Mouse (Mus musculus): ENCODE data around the gene Angptl2. TPM values are rescaled to one million over a fixed set of nuclear protein-coding genes. Genes with fewer than 3 reads are reported as not detected.

Gene Angptl2
- polyA plus RNA-seq, 1 experiment: 116 TPM

GRCm38 (mm10) chr2:33245350-33245749 lies 29.5 kb downstream of the Angptl2 start:
- H3K4me1 ChIP-seq (ENCODE audit: control insufficient read depth, insufficient read depth, low read length): no peaks in the 10 kb centered on the region
- H3K27ac ChIP-seq (ENCODE audit: insufficient read depth, low read length): no peak overlapping the region
- no peak overlapping the region for H3K4me3 ChIP-seq (ENCODE audit: insufficient read depth, low read length)
- TF ChIP-seq POLR2A (IDR thresholded peaks at IDR 0.05; ENCODE audit: low read depth, low read length) (no peak), CTCF (IDR thresholded peaks at IDR 0.05; ENCODE audit: borderline replicate concordance, insufficient read depth, low read length) (no peak)

GRCm38 (mm10) chr2:33246841-33247240 lies 31.0 kb downstream of the Angptl2 start:
- Histone ChIP-seq H3K4me1 (ENCODE audit: control insufficient read depth, insufficient read depth, low read length) (no peaks in the 10 kb centered on the region), H3K4me3 (ENCODE audit: insufficient read depth, low read length) (no peak overlapping the region), H3K27ac (ENCODE audit: insufficient read depth, low read length) (no peak overlapping the region)
- TF ChIP-seq POLR2A (IDR thresholded peaks at IDR 0.05; ENCODE audit: low read depth, low read length) (no peak), CTCF (IDR thresholded peaks at IDR 0.05; ENCODE audit: borderline replicate concordance, insufficient read depth, low read length) (no peak)

DNA sequence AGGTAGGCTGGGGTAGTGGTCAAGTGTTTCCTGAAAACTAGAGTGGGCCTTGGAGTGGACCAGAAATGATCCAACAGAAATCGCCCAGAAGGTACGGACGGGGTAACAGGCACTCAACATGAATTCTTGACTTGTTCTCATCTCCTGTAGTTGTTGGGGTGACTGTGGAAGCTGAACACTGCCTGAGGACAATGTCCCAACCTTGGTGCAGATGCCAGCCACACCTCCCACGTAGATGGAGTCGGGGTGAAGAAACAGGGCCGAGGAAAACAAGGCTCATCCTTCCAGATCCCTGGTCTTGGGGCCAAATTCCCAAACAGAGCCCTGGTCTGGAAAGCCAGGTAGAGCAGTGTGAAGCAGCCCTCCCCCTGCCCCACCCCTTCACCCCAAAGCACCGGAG lies 32.7 kb downstream of the Angptl2 start:
- TF ChIP-seq CTCF (IDR thresholded peaks at IDR 0.05; ENCODE audit: borderline replicate concordance, insufficient read depth, low read length): no peak
- TF ChIP-seq POLR2A (IDR thresholded peaks at IDR 0.05; ENCODE audit: low read depth, low read length): no peak
- Histone ChIP-seq H3K4me3 (ENCODE audit: insufficient read depth, low read length) (no peak overlapping the region), H3K4me1 (ENCODE audit: control insufficient read depth, insufficient read depth, low read length) (no peaks in the 10 kb centered on the region), H3K27ac (ENCODE audit: insufficient read depth, low read length) (no peak overlapping the region)

DNA sequence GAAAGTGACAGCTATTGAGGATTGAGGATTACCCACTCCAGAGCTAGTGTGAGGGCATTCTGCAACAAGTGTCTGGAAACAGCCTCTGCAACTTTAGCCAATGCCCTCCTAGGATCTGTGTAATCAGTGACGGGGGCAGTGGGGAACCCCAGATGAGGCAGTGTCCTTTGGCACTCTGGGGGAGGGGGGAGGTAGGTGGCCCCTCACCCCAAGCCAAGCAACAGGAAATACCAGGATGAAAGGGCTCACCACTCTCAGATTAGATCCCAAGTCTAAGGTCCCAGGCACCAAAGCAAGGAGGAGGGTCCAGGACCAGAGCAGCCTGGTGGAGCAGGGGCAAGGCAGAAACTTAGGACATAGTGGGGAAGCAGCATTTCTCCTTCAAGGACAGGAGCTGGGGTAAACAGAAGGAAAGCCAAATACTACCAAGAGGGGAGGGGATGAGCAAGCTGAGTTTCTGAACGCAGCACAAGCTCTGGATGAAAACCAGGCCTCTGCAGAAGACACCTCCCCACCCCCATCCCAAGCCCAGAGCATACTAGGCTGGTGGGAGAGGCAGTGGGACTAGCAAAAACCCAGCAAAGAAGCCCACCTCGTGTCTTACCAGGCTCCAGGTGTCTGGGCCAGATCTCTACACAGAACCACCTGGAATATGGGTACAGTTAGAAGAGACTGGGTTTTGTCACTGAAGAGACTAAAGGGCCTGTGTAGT lies 34.2 kb downstream of the Angptl2 start:
- H3K27ac ChIP-seq (ENCODE audit: insufficient read depth, low read length): no peak overlapping the region
- no peaks in the 10 kb centered on the region; the same call in 1 of the 2 replicates for H3K4me1 ChIP-seq (ENCODE audit: control insufficient read depth, insufficient read depth, low read length)
- no peak overlapping the region for H3K4me3 ChIP-seq (ENCODE audit: insufficient read depth, low read length)
- TF ChIP-seq POLR2A (IDR thresholded peaks at IDR 0.05; ENCODE audit: low read depth, low read length) (no peak), CTCF (IDR thresholded peaks at IDR 0.05; ENCODE audit: borderline replicate concordance, insufficient read depth, low read length) (no peak)

GRCm38 (mm10) chr2:33252751-33253150 lies 36.9 kb downstream of the Angptl2 start:
- H3K4me3 ChIP-seq (ENCODE audit: insufficient read depth, low read length): no peak overlapping the region
- TF ChIP-seq POLR2A (IDR thresholded peaks at IDR 0.05; ENCODE audit: low read depth, low read length) (no peak), CTCF (IDR thresholded peaks at IDR 0.05; ENCODE audit: borderline replicate concordance, insufficient read depth, low read length) (no peak)
- no peaks in the 10 kb centered on the region; the same call in 1 of the 2 replicates for H3K4me1 ChIP-seq (ENCODE audit: control insufficient read depth, insufficient read depth, low read length)
- H3K27ac ChIP-seq (ENCODE audit: insufficient read depth, low read length): no peak overlapping the region

DNA sequence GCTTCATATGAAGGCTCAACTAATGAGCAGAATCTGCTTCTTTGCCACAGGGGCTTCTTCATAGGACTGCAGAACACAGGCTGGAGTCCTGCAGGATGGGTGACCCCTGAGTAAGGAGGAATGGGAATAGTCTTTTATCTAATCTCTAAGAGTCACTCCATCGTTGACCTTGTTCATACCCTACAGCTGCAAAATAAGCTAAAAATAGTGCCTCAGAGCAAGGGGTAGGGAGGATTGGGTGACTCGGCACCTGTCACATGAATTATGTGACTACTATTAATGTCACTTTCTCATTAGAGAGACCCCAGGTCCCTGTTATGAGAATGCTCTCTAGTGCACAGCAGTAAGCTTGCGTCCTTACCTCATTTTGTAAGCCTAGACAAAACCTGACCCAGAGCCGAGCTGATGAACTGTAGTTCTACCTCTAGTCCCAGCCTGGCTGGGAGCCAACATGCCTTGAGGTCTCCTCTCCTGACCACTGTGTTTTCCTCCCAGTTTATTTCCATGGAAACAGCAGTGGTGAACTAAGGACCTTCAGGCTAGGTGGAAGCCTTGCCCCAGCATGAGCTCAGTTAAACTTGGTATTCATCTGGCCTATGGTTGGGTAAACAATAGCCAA lies 37.8 kb downstream of the Angptl2 start:
- H3K4me1 ChIP-seq (ENCODE audit: control insufficient read depth, insufficient read depth, low read length): no peaks in the 10 kb centered on the region; the same call in 1 of the 2 replicates
- H3K27ac ChIP-seq (ENCODE audit: insufficient read depth, low read length): no peak overlapping the region
- TF ChIP-seq POLR2A (IDR thresholded peaks at IDR 0.05; ENCODE audit: low read depth, low read length) (no peak), CTCF (IDR thresholded peaks at IDR 0.05; ENCODE audit: borderline replicate concordance, insufficient read depth, low read length) (no peak)
- H3K4me3 ChIP-seq (ENCODE audit: insufficient read depth, low read length): no peak overlapping the region

DNA sequence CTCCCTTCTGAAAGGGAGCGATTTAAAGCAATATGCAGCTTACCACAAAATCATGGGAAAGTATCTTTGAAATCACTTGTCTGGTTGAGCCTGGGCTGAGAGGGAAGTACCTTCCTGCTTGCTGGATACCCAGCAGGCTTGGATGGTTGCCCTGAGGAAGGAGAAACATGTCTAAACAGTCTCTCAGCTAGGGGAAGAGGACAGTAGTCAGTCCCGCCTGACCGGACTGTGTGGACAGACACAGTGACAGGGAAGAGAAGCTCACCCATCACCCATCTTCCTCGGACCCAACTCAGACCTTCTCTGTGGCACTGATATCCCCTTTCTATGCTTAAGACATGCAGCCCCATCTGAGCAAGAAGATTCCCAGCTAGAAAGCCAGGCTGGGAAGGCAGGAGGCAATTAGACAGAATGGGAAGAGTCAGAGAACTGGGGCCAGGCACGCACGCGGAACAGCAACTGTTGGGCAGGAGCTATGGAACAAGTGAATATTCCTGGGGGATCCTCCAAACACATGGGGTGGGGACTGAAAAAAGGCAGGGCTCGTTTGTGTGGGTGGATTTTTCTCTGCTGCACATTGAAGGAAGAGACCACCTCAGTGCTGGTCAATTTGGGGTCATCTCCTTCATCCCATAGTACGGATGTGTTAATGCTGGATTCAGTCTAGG lies 38.6 kb downstream of the Angptl2 start:
- no peaks in the 10 kb centered on the region; the same call in 1 of the 2 replicates for H3K4me1 ChIP-seq (ENCODE audit: control insufficient read depth, insufficient read depth, low read length)
- no peak overlapping the region for H3K27ac ChIP-seq (ENCODE audit: insufficient read depth, low read length)
- TF ChIP-seq POLR2A (IDR thresholded peaks at IDR 0.05; ENCODE audit: low read depth, low read length) (no peak), CTCF (IDR thresholded peaks at IDR 0.05; ENCODE audit: borderline replicate concordance, insufficient read depth, low read length) (no peak)
- no peak overlapping the region for H3K4me3 ChIP-seq (ENCODE audit: insufficient read depth, low read length)

DNA sequence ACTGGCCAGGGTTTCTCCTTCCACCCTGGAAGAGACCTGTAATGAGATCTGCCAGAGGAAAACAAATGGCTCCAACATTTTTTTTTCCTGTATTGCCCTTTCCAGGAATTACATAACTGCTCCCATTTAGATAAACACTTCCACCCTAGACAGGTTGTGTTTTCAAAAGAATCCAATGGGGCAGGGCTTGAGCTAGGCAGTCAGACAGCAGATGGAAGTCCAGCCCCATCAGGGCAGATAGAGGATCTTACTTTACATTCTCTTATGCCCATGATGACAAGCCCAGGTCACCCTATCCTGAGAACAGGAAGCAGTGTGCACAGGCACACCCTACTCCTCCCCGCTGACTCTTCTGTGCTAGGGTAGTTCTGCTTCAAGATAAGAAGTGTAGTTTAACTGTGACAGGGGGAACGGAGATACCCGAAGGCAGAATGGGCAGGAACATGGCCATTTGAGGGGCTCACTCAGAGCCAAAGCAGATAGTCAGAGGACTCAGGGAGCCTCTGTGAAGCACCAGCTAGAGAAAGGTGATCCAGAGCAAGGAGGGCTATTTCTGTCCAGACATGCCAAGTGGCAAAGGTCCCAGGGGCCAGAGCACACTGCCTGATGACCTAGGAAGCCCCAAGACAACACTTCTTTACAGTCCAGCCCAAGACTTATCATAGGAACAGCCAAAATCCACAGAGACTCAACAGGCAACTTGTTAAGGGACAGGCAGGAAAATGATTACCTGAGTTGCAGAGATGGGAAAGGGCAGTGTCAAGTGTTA lies 41.1 kb downstream of the Angptl2 start:
- TF ChIP-seq POLR2A (IDR thresholded peaks at IDR 0.05; ENCODE audit: low read depth, low read length) (no peak), CTCF (IDR thresholded peaks at IDR 0.05; ENCODE audit: borderline replicate concordance, insufficient read depth, low read length) (no peak)
- H3K4me3 ChIP-seq (ENCODE audit: insufficient read depth, low read length): no peak overlapping the region

GRCm38 (mm10) chr2:33260772-33261171 lies 44.9 kb downstream of the Angptl2 start:
- no peak for TF ChIP-seq CTCF (IDR thresholded peaks at IDR 0.05; ENCODE audit: borderline replicate concordance, insufficient read depth, low read length)
- no peak for TF ChIP-seq POLR2A (IDR thresholded peaks at IDR 0.05; ENCODE audit: low read depth, low read length)
- Histone ChIP-seq H3K4me3 (ENCODE audit: insufficient read depth, low read length) (no peak overlapping the region), H3K4me1 (ENCODE audit: control insufficient read depth, insufficient read depth, low read length) (no peaks in the 10 kb centered on the region), H3K27ac (ENCODE audit: insufficient read depth, low read length) (no peak overlapping the region)

More for the DNA sequence above, 41.1 kb downstream of the Angptl2 start:
- Histone ChIP-seq H3K27ac (ENCODE audit: insufficient read depth, low read length) (no peak overlapping the region), H3K4me1 (ENCODE audit: control insufficient read depth, insufficient read depth, low read length) (no peaks in the 10 kb centered on the region; the same call in 1 of the 2 replicates)

All from embryonic fibroblast, embryonic 13.5 days (primary cell).